Mouse (Mus musculus): ENCODE measurements around the gene Aox4.

DNA sequence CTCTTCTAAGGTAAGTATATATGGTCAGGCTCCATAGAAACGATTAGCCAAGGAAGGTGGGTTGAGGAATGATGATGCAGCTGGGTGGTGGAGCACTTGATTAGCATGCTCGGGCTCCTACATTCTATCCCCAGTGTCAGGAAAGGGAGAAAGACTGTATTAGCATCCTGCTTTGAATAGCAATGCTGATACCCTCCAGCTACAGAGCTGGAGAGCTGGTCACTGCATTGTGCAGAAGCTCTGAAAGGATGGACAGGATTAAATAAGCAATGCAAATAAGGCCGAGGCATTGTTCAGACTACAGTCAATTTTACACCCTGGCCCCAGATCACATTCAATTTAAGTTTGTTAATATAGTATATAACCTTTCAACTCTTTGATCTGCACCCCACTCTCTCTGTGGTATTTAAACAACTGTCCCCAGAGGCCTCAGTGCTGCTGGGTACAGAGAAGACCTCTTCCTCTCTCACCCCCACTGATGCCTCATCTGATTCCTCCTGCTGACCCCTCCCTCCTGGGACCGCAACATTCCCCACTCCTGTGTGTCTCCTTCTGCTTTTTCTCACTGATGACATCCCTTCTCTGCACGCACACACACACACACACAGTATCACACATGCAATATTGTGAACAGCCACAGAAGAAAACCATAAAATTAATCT is 21.6 kb upstream of the Aox4 start:
- TF ChIP-seq CTCF (IDR thresholded peaks at IDR 0.05; ENCODE audit: extremely low read depth, insufficient read depth, low read length) = no peak
- TF ChIP-seq POLR2A (IDR thresholded peaks at IDR 0.05; ENCODE audit: extremely low read depth, insufficient read depth, low read length) = no peak
